Mouse (Mus musculus) MEL (cell line): ENCODE results near the gene Map6d1. TPM values are rescaled to one million over a fixed set of nuclear protein-coding genes. Genes with fewer than 3 reads are reported as not detected.

ENCODE experiments used
- DNase-seq: peaks from one replicate; pipeline ENCODE4 v3.0.0; 2011; ENCODE audit warnings: low read depth, low spot score
- H3K27ac ChIP-seq: 2 replicates; pipeline ENCODE4 v1.5.1; 2012; ENCODE audit warnings: low read depth, mild to moderate bottlenecking, control low read depth, low read length, moderate library complexity; ENCODE audit not compliant: control insufficient read depth
- H3K27me3 ChIP-seq, 2 experiments: fragments of 150-350 bp in 1 of 2; sonication (generic) in 1 of 2; 2 replicates each; pipeline ENCODE4 v1.6.1; 2012; ENCODE audit warnings: low read length in 2 of 2, mild to moderate bottlenecking in 2 of 2, improper control_type of control experiment in 1 of 2, moderate library complexity in 1 of 2; ENCODE audit not compliant: insufficient read depth in 2 of 2, control insufficient read depth in 1 of 2
- H3K36me3 ChIP-seq, 2 experiments: 2 replicates each; pipeline ENCODE4 v1.6.1; 2012 to 2014; ENCODE audit warnings: low read length in 2 of 2, improper control_type of control experiment in 1 of 2, inconsistent platforms in 1 of 2, mild to moderate bottlenecking in 1 of 2; ENCODE audit not compliant: insufficient read depth in 2 of 2, control insufficient read depth in 1 of 2
- H3K4me1 ChIP-seq, 2 experiments: fragments of 150-350 bp in 1 of 2; sonication (generic) in 1 of 2; 2 replicates each; pipeline ENCODE4 v1.6.1; 2012; ENCODE audit warnings: low read length in 2 of 2, improper control_type of control experiment in 1 of 2, mild to moderate bottlenecking in 1 of 2; ENCODE audit not compliant: insufficient read depth in 2 of 2, control insufficient read depth in 1 of 2
- H3K4me3 ChIP-seq, 2 experiments: fragments of 150-350 bp in 1 of 2; sonication (generic) in 1 of 2; 2 replicates each; pipeline ENCODE4 v1.5.1; 2012; ENCODE audit warnings: low read depth in 2 of 2, low read length in 2 of 2, mild to moderate bottlenecking in 2 of 2, moderate library complexity in 2 of 2, control low read depth in 1 of 2, improper control_type of control experiment in 1 of 2; ENCODE audit not compliant: control insufficient read depth in 1 of 2, insufficient read depth in 1 of 2
- H3K79me2 ChIP-seq: 2 replicates; pipeline ENCODE4 v1.6.1; 2012; ENCODE audit warnings: mild to moderate bottlenecking, low read length, moderate library complexity; ENCODE audit not compliant: control insufficient read depth, poor library complexity, insufficient read depth
- H3K9ac ChIP-seq: 2 replicates; pipeline ENCODE4 v1.6.1; 2012; ENCODE audit warnings: low read depth, mild to moderate bottlenecking, control low read depth, low read length, moderate library complexity; ENCODE audit not compliant: control insufficient read depth, poor library complexity, severe bottlenecking
- H3K9me3 ChIP-seq: fragments of 150-350 bp; sonication (generic); replicated peaks from 2 replicates; pipeline ENCODE4 v1.6.1; 2012; ENCODE audit warnings: mild to moderate bottlenecking, low read length, improper control_type of control experiment, moderate library complexity; ENCODE audit not compliant: insufficient read depth
- BHLHE40 ChIP-seq: IDR thresholded peaks from 2 replicates; pipeline ENCODE4 v1.6.1; 2012; ENCODE audit warnings: low read depth, mild to moderate bottlenecking, inconsistent platforms, low read length, improper control_type of control experiment, borderline replicate concordance
- CHD2 ChIP-seq: IDR thresholded peaks from 2 replicates; pipeline ENCODE4 v1.6.1; 2011; ENCODE audit warnings: low read length, improper control_type of control experiment
- CTCF ChIP-seq, 3 experiments: IDR thresholded peaks in 2 of 3; conservative IDR thresholded peaks in 1 of 3; 2 replicates each; pipeline ENCODE4 v1.5.1; 2011 to 2012; ENCODE audit warnings: low read length in 3 of 3, low read depth in 2 of 3, mild to moderate bottlenecking in 2 of 3, improper control_type of control experiment in 1 of 3, inconsistent platforms in 1 of 3, mixed read lengths in 1 of 3, moderate library complexity in 1 of 3; ENCODE audit not compliant: control insufficient read depth in 1 of 3, insufficient read depth in 1 of 3, poor library complexity in 1 of 3, severe bottlenecking in 1 of 3
- E2F4 ChIP-seq: IDR thresholded peaks from 2 replicates; pipeline ENCODE4 v1.6.1; 2011; ENCODE audit warnings: low read depth, low read length, improper control_type of control experiment, borderline replicate concordance
- ELF1 ChIP-seq: IDR thresholded peaks from 2 replicates; pipeline ENCODE4 v1.6.1; 2014; ENCODE audit warnings: low read depth, mild to moderate bottlenecking, inconsistent platforms, low read length, improper control_type of control experiment, moderate library complexity
- EP300 ChIP-seq, 2 experiments: IDR thresholded peaks; 2 replicates each; pipeline ENCODE4 v1.6.1; 2011; ENCODE audit warnings: improper control_type of control experiment in 2 of 2, low read length in 2 of 2, low read depth in 1 of 2, mild to moderate bottlenecking in 1 of 2
- GABPA ChIP-seq: IDR thresholded peaks from 2 replicates; pipeline ENCODE4 v1.6.1; 2012; ENCODE audit warnings: low read depth, mild to moderate bottlenecking, inconsistent platforms, low read length, improper control_type of control experiment, moderate library complexity
- GATA1 ChIP-seq: IDR thresholded peaks from 2 replicates; pipeline ENCODE4 v1.6.1; 2011; ENCODE audit warnings: low read depth, low read length, improper control_type of control experiment
- KAT2A ChIP-seq: conservative IDR thresholded peaks from 2 replicates; pipeline ENCODE4 v1.6.1; 2012; ENCODE audit warnings: low read depth, low read length, improper control_type of control experiment, inconsistent platforms
- MAZ ChIP-seq: IDR thresholded peaks from 2 replicates; pipeline ENCODE4 v1.6.1; 2012; ENCODE audit warnings: low read depth, mild to moderate bottlenecking, inconsistent platforms, low read length, improper control_type of control experiment
- MXI1 ChIP-seq: IDR thresholded peaks from 2 replicates; pipeline ENCODE4 v1.6.1; 2011; ENCODE audit warnings: mild to moderate bottlenecking, low read depth, low read length, improper control_type of control experiment
- MYB ChIP-seq: IDR thresholded peaks from 2 replicates; pipeline ENCODE4 v1.6.1; 2011; ENCODE audit warnings: mild to moderate bottlenecking, low read depth, low read length, improper control_type of control experiment
- MYC ChIP-seq: IDR thresholded peaks from 2 replicates; pipeline ENCODE4 v1.6.1; 2011; ENCODE audit warnings: low read depth, mild to moderate bottlenecking, low read length, improper control_type of control experiment, moderate library complexity
- NELFE ChIP-seq: IDR thresholded peaks from 2 replicates; pipeline ENCODE4 v1.6.1; 2011; ENCODE audit warnings: low read depth, low read length, improper control_type of control experiment
- RCOR1 ChIP-seq: IDR thresholded peaks from 2 replicates; pipeline ENCODE4 v1.6.1; 2012; ENCODE audit warnings: low read depth, mild to moderate bottlenecking, inconsistent platforms, low read length, improper control_type of control experiment
- SIN3A ChIP-seq: IDR thresholded peaks from 2 replicates; pipeline ENCODE4 v1.6.1; 2012; ENCODE audit warnings: low read length, improper control_type of control experiment, inconsistent platforms
- SMC3 ChIP-seq: IDR thresholded peaks from 2 replicates; pipeline ENCODE4 v1.6.1; 2011; ENCODE audit warnings: low read depth, low read length, improper control_type of control experiment
- TCF12 ChIP-seq: IDR thresholded peaks from 2 replicates; pipeline ENCODE4 v1.6.1; 2014; ENCODE audit warnings: low read depth, mild to moderate bottlenecking, inconsistent platforms, low read length, improper control_type of control experiment, moderate library complexity
- USF1 ChIP-seq: IDR thresholded peaks from 2 replicates; pipeline ENCODE4 v1.6.1; 2014; ENCODE audit warnings: low read depth, mild to moderate bottlenecking, inconsistent platforms, low read length, improper control_type of control experiment, moderate library complexity
- USF2 ChIP-seq, 2 experiments: IDR thresholded peaks; 2 replicates each; pipeline ENCODE4 v1.6.1; 2011 to 2012; ENCODE audit warnings: improper control_type of control experiment in 2 of 2, low read length in 2 of 2, borderline replicate concordance in 1 of 2, inconsistent platforms in 1 of 2, low read depth in 1 of 2, mild to moderate bottlenecking in 1 of 2; ENCODE audit not compliant: insufficient read depth in 1 of 2
- ZC3H11A ChIP-seq: IDR thresholded peaks from 2 replicates; pipeline ENCODE4 v1.6.1; 2012; ENCODE audit warnings: low read depth, mild to moderate bottlenecking, inconsistent platforms, low read length, improper control_type of control experiment
- ZMIZ1 ChIP-seq: IDR thresholded peaks from 2 replicates; pipeline ENCODE4 v1.6.1; 2012; ENCODE audit warnings: low read depth, mild to moderate bottlenecking, inconsistent platforms, low read length, improper control_type of control experiment, moderate library complexity
- polyA plus RNA-seq, 2 experiments: library from polyadenylated mRNA; stranded (reverse) in 1 of 2; unstranded in 1 of 2; fragments of >175 nt in 1 of 2; fragments of >200 nt in 1 of 2; gene quantifications; 2 replicates each; pipeline versions ENCODE4 v1.2.1 to v1.2.4; 2012; ENCODE audit warnings: low replicate concordance in 2 of 2, low read depth in 1 of 2; ENCODE audit not compliant: insufficient read length in 2 of 2, insufficient read depth in 1 of 2, missing spikeins in 1 of 2
- total RNA-seq: library from RNA; depleted of rRNA; stranded (reverse); fragments of 300-350 nt; gene quantifications from 2 replicates; pipeline ENCODE4 v1.2.3, GENCODE M21; 2012

Map6d1 gene
- total and polyA plus RNA-seq, 3 experiments: 0.08 TPM; not detected in 2

DNA sequence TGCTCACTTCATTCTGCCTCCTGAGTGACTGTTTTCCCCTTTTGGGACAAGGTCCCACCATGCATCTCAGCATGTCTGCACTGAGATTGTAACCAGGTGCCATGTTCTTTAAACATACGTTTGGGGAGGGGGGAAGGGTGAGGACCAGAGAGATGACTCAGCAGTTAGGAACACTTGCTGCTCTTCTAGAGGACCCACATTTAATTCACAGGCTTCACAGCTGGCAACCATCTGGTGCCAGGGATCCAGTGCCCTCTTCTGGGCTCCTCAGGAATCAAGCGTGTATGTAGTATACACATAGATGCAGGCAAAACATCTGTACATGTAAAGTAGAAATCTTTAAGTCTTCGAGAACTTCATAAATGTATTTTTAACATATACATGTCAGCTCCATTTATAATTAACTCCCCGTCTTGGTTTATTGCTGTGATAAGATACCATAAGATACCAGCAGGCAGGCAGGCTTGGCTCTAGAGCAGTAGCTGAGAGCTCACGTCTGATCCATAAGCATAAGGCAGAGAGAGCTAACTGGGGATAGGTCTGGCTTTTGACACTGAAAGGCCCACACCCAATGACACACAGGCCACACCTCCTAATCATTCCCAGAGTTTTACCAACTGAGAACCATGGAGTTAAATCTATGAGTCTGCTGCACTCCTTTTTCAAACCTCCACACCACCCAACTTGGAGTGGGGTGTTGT, 41.5 kb downstream of the Map6d1 start:
- Histone ChIP-seq H3K36me3 (peaks cover 0 to 2% of the 10 kb centered on the region in 2 experiments; a peak in 2 of 4 replicates), H3K27ac (no peak overlapping the region), H3K9me3 (no peaks in the 10 kb centered on the region), H3K79me2 (no peaks in the 10 kb centered on the region), H3K27me3 (no peaks in the 10 kb centered on the region)
- DNase-seq: no peak
- no peak for TF ChIP-seq USF2 (IDR thresholded peaks at IDR 0.05; ENCODE audit: borderline replicate concordance in 1 of 2, insufficient read depth in 1 of 2, low read depth in 1 of 2, low read length in 2 of 2)
- no peak for TF ChIP-seq SMC3
- no peak for TF ChIP-seq NELFE
- TF ChIP-seq CHD2: no peak
- no peak for TF ChIP-seq E2F4
- TF ChIP-seq MXI1: no peak
- TF ChIP-seq, all 39 proteins: peak for 0
- no peaks in the 10 kb centered on the region for H3K4me1 ChIP-seq
- no peak overlapping the region for H3K9ac ChIP-seq
- no peak overlapping the region for H3K4me3 ChIP-seq

DNA sequence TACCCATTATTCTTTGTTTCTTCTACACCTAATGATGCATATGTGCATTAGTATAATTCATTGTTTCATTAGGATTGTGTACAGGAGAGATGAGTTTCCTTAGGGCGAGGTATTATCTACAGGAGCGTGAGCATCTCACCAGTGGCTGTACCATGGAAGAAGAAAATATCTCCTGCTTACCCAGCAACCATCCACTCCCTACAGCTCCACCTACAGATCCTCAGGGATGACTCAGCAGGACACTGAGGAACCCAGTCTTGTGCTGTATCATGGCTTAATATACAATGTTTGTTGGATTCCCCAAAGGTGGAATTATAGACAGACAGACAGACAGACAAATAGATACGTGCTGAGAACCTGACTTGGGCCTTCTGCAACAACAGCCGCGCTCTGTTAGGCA, 44.2 kb downstream of the Map6d1 start:
- H3K36me3 ChIP-seq: peaks cover 2% of the 10 kb centered on the region in 2 experiments; a peak in 3 of 4 replicates
- H3K79me2 ChIP-seq: no peaks in the 10 kb centered on the region
- no peak overlapping the region for H3K27ac ChIP-seq
- no peak for DNase-seq
- H3K27me3 ChIP-seq: no peaks in the 10 kb centered on the region
- H3K9ac ChIP-seq: no peak overlapping the region
- no peak overlapping the region for H3K4me3 ChIP-seq
- TF ChIP-seq ZMIZ1 (no peak), GABPA (no peak), BHLHE40 (no peak), ELF1 (no peak), GATA1 (no peak), SMC3 (no peak), SIN3A (no peak), TCF12 (no peak), CHD2 (no peak), MYC (no peak), KAT2A (no peak), RCOR1 (no peak), MAZ (no peak), MXI1 (no peak), MYB (no peak), CTCF (IDR thresholded peaks at IDR 0.05 in 2 of 3, conservative IDR thresholded peaks at IDR 0.05 in 1 of 3; ENCODE audit: control insufficient read depth in 1 of 3, insufficient read depth in 1 of 3, low read depth in 2 of 3, low read length in 3 of 3, poor library complexity in 1 of 3, severe bottlenecking in 1 of 3) (no peak), USF2 (IDR thresholded peaks at IDR 0.05; ENCODE audit: borderline replicate concordance in 1 of 2, insufficient read depth in 1 of 2, low read depth in 1 of 2, low read length in 2 of 2) (no peak), ZC3H11A (no peak), EP300 (IDR thresholded peaks at IDR 0.05; ENCODE audit: low read depth in 1 of 2, low read length in 2 of 2) (no peak), USF1 (no peak)
- no peaks in the 10 kb centered on the region for H3K9me3 ChIP-seq
- peaks cover 0 to 2% of the 10 kb centered on the region in 2 experiments; a peak in 2 of 4 replicates for H3K4me1 ChIP-seq
